Mouse (Mus musculus): ENCODE measurements at regions not wholly inside any gene's neighbourhood (a gene's known extent, or its start where the extent isn't known, plus 50 kb on each side); places are given as distances from the start of the nearest gene placed in this dataset.

- DNase-seq (ENCODE audit: low read depth in 2 of 2, low spot score in 2 of 2) = no peak
Measured at GRCm38 (mm10) chr7:74907391-74907790, 352.8 kb upstream of the Slco3a1 start.

- DNase-seq (ENCODE audit: low read depth in 2 of 2, low spot score in 2 of 2) = no peak
Measured at GRCm38 (mm10) chr7:74877466-74877865, 322.9 kb upstream of the Slco3a1 start.

- DNase-seq (ENCODE audit: low read depth in 2 of 2, low spot score in 2 of 2) = no peak
Measured at GRCm38 (mm10) chr7:74876667-74877066, 322.1 kb upstream of the Slco3a1 start.

DNA sequence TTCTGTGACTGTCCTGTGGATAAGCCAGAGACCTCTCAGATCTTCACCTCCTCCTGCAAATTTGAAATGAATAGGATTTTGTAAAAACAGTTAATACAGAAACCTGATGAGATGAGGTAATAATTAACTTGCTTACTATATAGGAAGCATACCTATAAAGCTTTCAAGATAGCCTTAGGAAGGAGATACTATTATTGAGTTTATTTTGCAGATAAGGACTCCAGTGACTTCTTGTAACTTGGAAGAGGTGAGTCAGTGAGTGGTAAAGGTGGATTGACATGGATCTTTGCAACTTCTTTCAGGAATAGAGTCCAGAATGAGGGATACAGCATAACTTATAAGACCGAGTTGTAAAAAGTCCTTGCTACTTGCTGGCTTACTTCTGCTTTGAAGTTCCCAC lies 315.7 kb upstream of the Slco3a1 start:
- no peak for DNase-seq (ENCODE audit: low read depth in 2 of 2, low spot score in 2 of 2)

DNA sequence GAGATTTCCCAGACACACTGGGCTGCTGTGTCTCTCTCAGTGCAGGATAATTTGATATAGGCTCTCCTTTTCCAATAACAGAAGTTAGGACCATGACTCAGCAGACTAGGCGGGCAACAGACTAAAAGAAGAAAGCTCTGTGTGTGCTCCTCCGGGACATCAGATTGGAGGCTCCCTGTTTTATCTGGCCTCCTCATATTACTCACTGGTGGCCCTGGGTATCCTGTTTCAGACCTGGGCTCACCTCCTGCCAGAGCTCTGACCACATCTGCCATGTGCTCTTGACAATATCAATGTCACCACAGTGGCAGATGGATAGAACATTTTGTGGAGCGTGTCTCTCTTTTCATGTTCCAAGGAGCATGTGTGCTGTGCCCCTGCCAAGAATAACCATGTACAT lies 308.1 kb upstream of the Slco3a1 start:
- no peak for DNase-seq (ENCODE audit: low read depth in 2 of 2, low spot score in 2 of 2)

GRCm38 (mm10) chr7:74844306-74844929 lies 289.8 kb upstream of the Slco3a1 start:
- no peak for DNase-seq (ENCODE audit: low read depth in 2 of 2, low spot score in 2 of 2)

GRCm38 (mm10) chr7:74823286-74823685 lies 268.7 kb upstream of the Slco3a1 start:
- no peak for DNase-seq (ENCODE audit: low read depth in 2 of 2, low spot score in 2 of 2)

GRCm38 (mm10) chr7:74793241-74793640 lies 238.7 kb upstream of the Slco3a1 start:
- DNase-seq (ENCODE audit: low read depth in 2 of 2, low spot score in 2 of 2) = no peak

- DNase-seq (ENCODE audit: low read depth in 2 of 2, low spot score in 2 of 2) = no peak
Measured at GRCm38 (mm10) chr7:74788696-74789095, 234.1 kb upstream of the Slco3a1 start.

DNA sequence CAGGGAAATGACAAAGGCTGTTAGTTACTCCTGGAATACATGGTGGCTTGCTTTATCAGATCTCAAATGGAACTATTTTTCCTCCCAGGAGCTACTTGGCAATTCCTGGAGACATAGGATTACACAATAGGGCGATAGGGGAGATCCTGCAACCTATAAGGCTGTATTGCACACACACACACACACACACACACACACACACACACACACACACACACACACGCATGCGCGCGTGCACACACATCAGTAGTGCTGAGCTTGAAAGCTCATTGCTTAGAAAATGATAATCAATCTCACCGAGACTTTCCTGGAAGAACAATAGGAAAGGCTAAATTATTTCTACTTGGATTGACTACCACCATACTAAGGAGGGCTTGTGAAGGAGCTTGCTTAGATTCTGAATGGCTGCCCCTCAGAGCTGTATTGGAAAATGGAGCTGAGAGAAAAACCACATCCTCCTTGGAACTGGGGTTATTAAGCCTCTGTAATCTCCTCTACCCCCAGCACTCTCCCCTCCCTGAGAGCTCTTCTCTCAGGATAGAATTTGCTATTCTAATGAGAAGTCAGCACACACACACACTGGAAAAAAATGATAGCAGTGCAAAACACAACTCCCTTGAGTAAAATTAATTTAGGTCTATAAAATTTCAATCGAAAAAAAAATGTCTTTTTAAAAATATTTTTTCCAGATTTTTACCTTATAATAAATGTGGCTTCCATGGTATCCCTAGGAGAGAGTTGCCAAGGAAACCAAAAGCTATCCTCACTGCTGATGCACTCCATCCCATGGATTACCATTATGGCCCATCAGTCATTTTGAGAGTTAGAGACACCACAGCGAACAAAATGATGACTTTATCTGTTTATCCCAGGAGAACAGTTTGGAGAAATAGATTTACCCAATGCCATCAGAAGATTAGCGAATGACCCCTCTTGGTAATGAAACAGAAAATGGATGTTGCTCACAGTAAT lies 217.1 kb upstream of the Slco3a1 start:
- no peak for DNase-seq (ENCODE audit: low read depth in 2 of 2, low spot score in 2 of 2)

DNA sequence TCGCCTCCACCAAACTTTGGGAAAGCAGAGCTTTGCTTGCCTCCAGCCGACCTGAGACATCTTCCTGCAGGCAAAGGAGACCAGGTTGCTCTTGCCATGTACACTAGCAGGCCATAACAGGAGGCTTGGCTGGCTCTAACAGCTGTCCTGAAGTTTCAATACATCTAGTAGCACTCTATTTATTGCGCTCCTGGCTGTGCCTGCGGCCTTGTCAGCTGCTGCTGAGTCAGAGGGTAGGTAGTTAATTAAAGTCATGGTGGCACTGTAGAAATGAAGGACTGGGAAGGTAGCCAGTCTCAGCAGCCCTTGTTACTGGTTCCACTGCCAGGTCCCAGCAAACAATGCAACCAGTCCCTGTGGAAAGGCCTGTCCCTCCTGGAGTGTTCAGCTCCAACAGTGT lies 212.0 kb upstream of the Slco3a1 start:
- DNase-seq (ENCODE audit: low read depth in 2 of 2, low spot score in 2 of 2) = no peak

GRCm38 (mm10) chr7:74757469-74757868 lies 202.9 kb upstream of the Slco3a1 start:
- no peak for DNase-seq (ENCODE audit: low read depth in 2 of 2, low spot score in 2 of 2)

DNA sequence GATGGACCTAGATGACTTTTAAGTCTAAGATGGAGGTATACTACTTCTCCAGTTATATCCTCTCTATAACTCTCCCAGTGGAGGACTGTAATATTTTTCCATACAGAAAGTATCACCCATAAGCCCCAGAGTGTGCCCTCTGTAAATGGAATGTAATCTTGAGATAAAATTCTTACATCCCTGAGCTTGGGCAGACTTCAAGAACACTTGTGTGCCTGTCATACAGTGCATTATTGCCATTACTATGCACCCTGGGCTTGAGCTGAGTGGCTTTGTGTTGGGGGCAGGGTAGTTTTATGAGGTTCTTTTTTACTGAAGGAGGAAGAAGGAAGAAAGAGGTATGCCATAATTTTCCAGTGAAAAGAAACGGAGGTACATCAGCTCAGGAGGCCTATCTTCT lies 193.1 kb upstream of the Slco3a1 start:
- no peak for DNase-seq (ENCODE audit: low read depth in 2 of 2, low spot score in 2 of 2)

GRCm38 (mm10) chr7:74734941-74735340 lies 180.4 kb upstream of the Slco3a1 start:
- no peak for DNase-seq (ENCODE audit: low read depth in 2 of 2, low spot score in 2 of 2)

DNA sequence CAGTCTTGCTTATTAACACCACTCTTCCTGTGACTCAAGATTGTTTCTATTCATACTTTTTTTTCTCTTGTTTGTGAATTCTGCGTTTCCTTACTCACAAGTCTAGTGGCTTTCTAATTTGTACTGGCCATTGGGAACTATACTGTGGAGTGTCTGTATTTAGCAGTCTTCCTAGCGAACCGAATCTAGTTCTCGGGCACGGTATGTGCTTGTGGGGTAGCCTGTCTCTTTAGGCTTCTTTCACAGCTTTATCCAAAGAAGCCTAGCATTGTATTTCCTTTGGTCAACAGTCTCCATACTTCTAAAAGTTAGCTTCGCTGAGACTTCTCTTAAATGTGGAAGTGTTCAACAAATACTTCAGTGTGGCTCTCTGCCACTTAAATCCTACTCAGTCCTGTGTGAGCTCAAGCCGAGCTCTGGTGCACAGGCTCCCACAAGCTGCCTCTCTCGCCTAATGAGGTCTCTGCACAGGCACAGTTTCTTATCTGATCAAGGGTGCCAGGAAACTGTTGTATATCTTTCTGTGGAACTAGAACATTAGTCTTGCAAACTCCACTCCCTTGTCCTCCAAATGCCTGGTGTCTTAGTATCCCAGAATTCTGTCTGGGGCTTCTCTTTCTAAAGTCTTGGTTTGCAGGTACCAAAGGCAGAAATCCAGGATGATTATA lies 171.9 kb upstream of the Slco3a1 start:
- DNase-seq (ENCODE audit: low read depth in 2 of 2, low spot score in 2 of 2) = no peak

GRCm38 (mm10) chr7:74719321-74719720 lies 164.7 kb upstream of the Slco3a1 start:
- no peak for DNase-seq (ENCODE audit: low read depth in 2 of 2, low spot score in 2 of 2)

- DNase-seq (ENCODE audit: low read depth in 2 of 2, low spot score in 2 of 2) = no peak
Measured at GRCm38 (mm10) chr7:74709993-74710581, 155.5 kb upstream of the Slco3a1 start.

DNA sequence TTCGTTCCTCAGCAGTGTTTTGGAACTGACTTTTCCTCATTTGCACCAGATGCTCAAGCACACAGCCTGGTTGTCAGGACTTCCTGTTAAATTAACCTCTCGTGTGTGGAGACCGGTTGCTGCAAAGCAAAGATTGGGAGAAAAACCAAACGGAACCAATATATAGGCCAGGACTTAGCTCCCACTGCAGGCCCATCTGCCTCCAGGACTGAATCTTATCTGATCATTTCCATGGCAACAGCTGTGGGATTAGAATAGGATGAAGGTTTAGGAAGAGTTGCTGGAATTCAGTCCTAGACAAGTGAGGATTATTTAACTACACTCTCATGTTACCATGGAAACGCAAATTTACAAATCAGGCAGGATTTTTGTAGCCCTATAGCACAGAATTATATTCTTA lies 154.4 kb upstream of the Slco3a1 start:
- DNase-seq (ENCODE audit: low read depth in 2 of 2, low spot score in 2 of 2) = no peak

GRCm38 (mm10) chr7:74703533-74703932 lies 149.0 kb upstream of the Slco3a1 start:
- DNase-seq (ENCODE audit: low read depth in 2 of 2, low spot score in 2 of 2) = no peak

- DNase-seq (ENCODE audit: low read depth in 2 of 2, low spot score in 2 of 2) = no peak
Measured at GRCm38 (mm10) chr7:74697794-74698354, 143.3 kb upstream of the Slco3a1 start.

GRCm38 (mm10) chr7:74696286-74696685 lies 141.7 kb upstream of the Slco3a1 start:
- no peak for DNase-seq (ENCODE audit: low read depth in 2 of 2, low spot score in 2 of 2)
